Mouse (Mus musculus) kidney, embryonic 14.5 days (tissue): ENCODE measurements around the gene Tap1. TPM values are rescaled to one million over a fixed set of nuclear protein-coding genes. Genes with fewer than 3 reads are reported as not detected.

Source experiments
- ATAC-seq: fragments of 200-750 bp; cut with Nextera tagmentation; 2 replicates; pipeline ENCODE4 v1.8.0; 2017; ENCODE audit warnings: moderate number of reproducible peaks, mild to moderate bottlenecking, moderate TSS enrichment, moderate library complexity; ENCODE audit not compliant: low FRiP score, low TSS enrichment
- H3K27ac ChIP-seq: fragments of 300-500 bp; sonication (generic); 2 replicates; pipeline ENCODE4 v1.5.1; 2014; ENCODE audit warnings: low read depth, mild to moderate bottlenecking, low read length, moderate library complexity, mixed read lengths
- H3K27me3 ChIP-seq: fragments of 300-500 bp; sonication (generic); 2 replicates; pipeline ENCODE4 v1.6.1; 2014; ENCODE audit warnings: mild to moderate bottlenecking, low read length; ENCODE audit not compliant: control insufficient read depth, insufficient read depth
- H3K36me3 ChIP-seq: fragments of 300-500 bp; sonication (generic); 2 replicates; pipeline ENCODE4 v1.6.1; 2014; ENCODE audit warnings: low read length, mixed read lengths; ENCODE audit not compliant: control insufficient read depth, insufficient read depth
- H3K4me1 ChIP-seq: fragments of 300-500 bp; sonication (generic); 2 replicates; pipeline ENCODE4 v1.6.1; 2014; ENCODE audit warnings: low read length, mixed read lengths; ENCODE audit not compliant: control insufficient read depth, insufficient read depth
- H3K4me2 ChIP-seq: fragments of 300-500 bp; sonication (generic); replicated peaks from 2 replicates; pipeline ENCODE4 v1.6.1; 2014; ENCODE audit warnings: low read depth, mild to moderate bottlenecking, low read length
- H3K4me3 ChIP-seq: fragments of 300-500 bp; sonication (generic); 2 replicates; pipeline ENCODE4 v1.5.1; 2014; ENCODE audit warnings: mild to moderate bottlenecking, low read length
- H3K9ac ChIP-seq: fragments of 300-500 bp; sonication (generic); 2 replicates; pipeline ENCODE4 v1.6.1; 2014; ENCODE audit warnings: low read depth, mild to moderate bottlenecking, low read length, moderate library complexity
- H3K9me3 ChIP-seq: fragments of 300-500 bp; sonication (generic); 2 replicates; pipeline ENCODE4 v1.6.1; 2016; ENCODE audit warnings: low read length; ENCODE audit not compliant: control insufficient read depth
- WGBS: fragments of 180-500 bp; shearing (Covaris S2); extraction: QIAGEN DNeasy Blood & Tissue Kit; methylation state at CpG from one replicate; pipeline ENCODE4 v1.1.7; 2014; 5-methylcytosine and 5-hydroxymethylcytosine counted together
- polyA plus RNA-seq: library from polyadenylated mRNA; unstranded; fragments of >200 nt; fragmentation: Nextera tagmentation; extraction: Ambion mirVana; gene quantifications from 2 replicates; pipeline ENCODE4 v1.2.1, GENCODE M21; 2014

Tap1 gene
- polyA plus RNA-seq, 1 experiment from 2014 or later, result 2.9 TPM

- Histone ChIP-seq H3K4me2 (no peak overlapping the region), H3K27me3 (peaks cover 59% of the 10 kb centered on the region), H3K27ac (no peak overlapping the region), H3K36me3 (no peaks in the 10 kb centered on the region), H3K4me3 (no peak overlapping the region), H3K4me1 (no peaks in the 10 kb centered on the region), H3K9me3 (no peaks in the 10 kb centered on the region), H3K9ac (no peak overlapping the region)
- ATAC-seq, result no peak
- 65% methylated on average over 12 of the region's 12 CpGs for WGBS
Measured at GRCm38 (mm10) chr17:34199050-34199619, 11.8 kb downstream of the Tap1 start.

- Histone ChIP-seq H3K4me3 (no peak overlapping the region), H3K27ac (no peak overlapping the region), H3K9ac (no peak overlapping the region), H3K4me2 (no peak overlapping the region), H3K36me3 (no peaks in the 10 kb centered on the region), H3K4me1 (no peaks in the 10 kb centered on the region), H3K27me3 (peaks cover 56% of the 10 kb centered on the region), H3K9me3 (no peaks in the 10 kb centered on the region)
- no peak for ATAC-seq
- WGBS, result 87% methylated on average over 10 of the region's 10 CpGs
Measured at GRCm38 (mm10) chr17:34200047-34200446, 12.7 kb downstream of the Tap1 start.

DNA sequence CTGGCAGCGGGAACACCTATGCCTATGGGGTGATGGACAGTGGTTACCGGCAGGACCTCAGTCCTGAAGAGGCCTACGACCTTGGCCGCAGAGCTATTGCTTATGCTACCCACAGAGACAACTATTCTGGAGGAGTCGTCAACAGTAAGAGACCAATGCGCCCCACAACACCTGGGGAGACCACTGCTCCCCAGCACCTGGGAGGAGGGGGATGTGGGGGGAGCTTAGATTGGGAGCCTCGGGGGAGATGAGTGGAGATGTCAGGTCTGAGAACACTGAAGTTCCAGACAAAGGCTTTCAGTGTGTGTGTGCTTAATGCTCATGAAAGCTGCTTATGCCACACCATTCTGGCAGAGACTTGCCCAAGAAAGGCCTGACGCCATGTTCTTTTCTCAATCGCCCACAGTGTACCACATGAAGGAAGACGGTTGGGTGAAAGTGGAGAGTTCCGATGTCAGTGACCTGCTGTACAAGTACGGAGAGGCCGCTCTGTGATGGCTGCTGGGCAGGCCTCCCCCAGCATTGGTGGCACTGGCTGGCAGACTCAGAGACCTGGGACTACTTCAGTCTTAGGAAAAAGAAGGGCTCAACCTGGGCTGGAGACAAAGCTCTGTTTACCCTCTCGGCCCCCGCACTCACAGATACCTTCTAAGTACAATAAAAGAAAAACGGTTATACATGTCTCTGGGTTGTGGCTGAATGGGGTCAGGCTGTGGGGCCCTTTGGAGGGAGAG is 13.6 kb downstream of the Tap1 start:
- 85% methylated on average over 16 of the region's 16 CpGs for WGBS
- H3K27me3 ChIP-seq, result peaks cover 58% of the 10 kb centered on the region
- H3K9ac ChIP-seq, result no peak overlapping the region
- H3K36me3 ChIP-seq, result no peaks in the 10 kb centered on the region
- H3K4me1 ChIP-seq, result no peaks in the 10 kb centered on the region
- H3K4me2 ChIP-seq, result no peak overlapping the region
- no peak for ATAC-seq
- no peaks in the 10 kb centered on the region for H3K9me3 ChIP-seq
- no peak overlapping the region for H3K4me3 ChIP-seq
- H3K27ac ChIP-seq, result no peak overlapping the region

GRCm38 (mm10) chr17:34201506-34202055 is 14.2 kb downstream of the Tap1 start:
- no peak for ATAC-seq
- peaks cover 59% of the 10 kb centered on the region for H3K27me3 ChIP-seq
- H3K4me2 ChIP-seq, result no peak overlapping the region
- H3K4me3 ChIP-seq, result no peak overlapping the region
- H3K4me1 ChIP-seq, result no peaks in the 10 kb centered on the region
- H3K27ac ChIP-seq, result no peak overlapping the region
- no peaks in the 10 kb centered on the region for H3K9me3 ChIP-seq
- WGBS, result 73% methylated on average over 7 of the region's 7 CpGs
- H3K36me3 ChIP-seq, result no peaks in the 10 kb centered on the region
- H3K9ac ChIP-seq, result no peak overlapping the region

- no peaks in the 10 kb centered on the region for H3K4me1 ChIP-seq
- no peaks in the 10 kb centered on the region for H3K9me3 ChIP-seq
- H3K4me3 ChIP-seq, result no peak overlapping the region
- WGBS, result 76% methylated on average over 4 of the region's 4 CpGs
- peaks cover 46% of the 10 kb centered on the region for H3K27me3 ChIP-seq
- no peak overlapping the region for H3K4me2 ChIP-seq
- no peak overlapping the region for H3K9ac ChIP-seq
- H3K36me3 ChIP-seq, result no peaks in the 10 kb centered on the region
- no peak overlapping the region for H3K27ac ChIP-seq
- ATAC-seq, result 0 out of 2 replicates have a peak, but pooled peaks have one; percentile 13
Measured at GRCm38 (mm10) chr17:34202760-34203442, 15.5 kb downstream of the Tap1 start.

GRCm38 (mm10) chr17:34203444-34203843 is 16.1 kb downstream of the Tap1 start, which contains the start of gene Tap2:
Gene Tap2 (plus strand): TSS chr17:34203527.
- Histone ChIP-seq H3K27ac (no peak within 1 kb of the TSS), H3K4me2 (peak within 1 kb of the TSS; percentile 93), H3K9ac (peak within 1 kb of the TSS; percentile 56), H3K4me3 (peak within 1 kb of the TSS; percentile 63), H3K27me3 (peaks cover 41% of the 10 kb centered on the region), H3K9me3 (no peaks in the 10 kb centered on the region), H3K4me1 (no peaks in the 10 kb centered on the region), H3K36me3 (no peaks in the 10 kb centered on the region)
- no peak for ATAC-seq
- WGBS, result 76% methylated on average over 5 of the region's 5 CpGs

DNA sequence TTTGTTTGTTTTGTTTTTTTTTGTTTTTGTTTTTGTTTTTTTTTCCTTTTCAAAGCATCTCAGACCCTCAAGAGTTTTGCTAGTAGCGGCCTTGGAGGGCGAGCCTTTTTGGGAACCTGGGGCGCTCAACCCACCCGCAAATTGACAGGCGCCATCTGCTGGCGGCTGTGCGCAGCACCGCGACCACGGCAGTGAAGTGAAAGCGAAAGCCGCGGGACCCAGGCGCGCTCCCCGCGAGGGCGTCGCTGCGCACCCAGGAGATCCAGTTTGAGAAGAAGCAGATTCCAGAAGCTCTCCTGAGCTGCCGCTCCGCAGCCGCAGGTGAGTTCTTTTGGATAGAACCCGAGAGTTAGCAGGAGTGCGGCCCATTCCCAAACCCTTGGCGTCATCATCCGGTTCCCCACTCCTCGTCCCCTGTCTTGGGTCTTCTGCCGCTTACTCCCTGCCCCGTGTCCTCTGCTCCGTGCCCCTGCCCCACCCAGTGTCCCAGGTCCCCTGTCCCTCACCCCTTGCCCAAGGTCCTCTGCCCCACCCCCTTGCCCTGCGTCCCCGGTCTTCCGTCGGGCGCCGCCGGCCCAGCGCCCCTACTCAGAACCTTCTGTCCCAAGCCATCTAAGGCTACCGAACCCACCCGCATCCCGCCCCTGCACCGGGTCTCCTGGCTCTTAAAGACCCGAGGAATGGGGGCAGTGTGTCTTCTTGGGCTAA is 17.1 kb downstream of the Tap1 start:
- peak; percentile 72 for ATAC-seq
- Histone ChIP-seq H3K4me3 (peak overlapping the region; percentile 63), H3K27ac (no peak overlapping the region), H3K9me3 (no peaks in the 10 kb centered on the region), H3K4me1 (no peaks in the 10 kb centered on the region), H3K9ac (peak overlapping the region; percentile 56), H3K4me2 (peak overlapping the region; percentile 93), H3K27me3 (peaks cover 36% of the 10 kb centered on the region), H3K36me3 (no peaks in the 10 kb centered on the region)
- WGBS, result 1% methylated on average over 44 of the region's 44 CpGs

DNA sequence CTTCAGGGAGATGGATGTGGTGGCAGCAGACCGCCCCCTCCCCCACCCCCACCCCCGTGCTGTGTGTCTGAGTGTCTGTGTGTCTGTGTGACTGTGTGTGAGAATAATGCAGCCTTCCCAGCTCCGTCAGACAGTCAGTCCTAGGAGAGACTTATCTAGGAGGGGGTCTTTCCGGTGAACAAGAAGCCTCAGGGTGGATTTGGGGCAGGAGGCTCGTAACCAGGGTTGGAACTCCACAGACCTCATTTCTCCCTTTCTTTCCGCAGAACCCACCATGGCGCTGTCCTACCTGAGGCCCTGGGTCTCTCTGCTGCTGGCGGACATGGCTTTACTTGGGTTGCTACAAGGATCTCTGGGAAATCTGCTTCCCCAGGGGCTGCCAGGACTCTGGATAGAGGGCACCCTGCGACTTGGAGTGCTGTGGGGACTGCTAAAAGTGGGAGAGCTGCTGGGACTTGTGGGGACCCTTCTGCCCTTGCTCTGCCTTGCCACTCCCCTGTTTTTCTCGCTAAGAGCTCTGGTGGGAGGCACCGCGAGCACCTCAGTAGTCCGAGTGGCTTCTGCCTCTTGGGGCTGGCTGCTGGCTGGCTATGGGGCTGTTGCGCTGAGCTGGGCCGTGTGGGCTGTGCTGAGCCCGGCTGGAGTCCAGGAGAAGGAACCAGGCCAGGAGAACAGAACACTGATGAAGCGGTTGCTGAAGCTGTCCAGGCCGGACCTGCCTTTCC is 17.8 kb downstream of the Tap1 start:
- Histone ChIP-seq H3K9ac (peak overlapping the region; percentile 56), H3K4me1 (no peaks in the 10 kb centered on the region), H3K4me2 (peak overlapping the region; percentile 93), H3K4me3 (peak overlapping the region; percentile 63), H3K27ac (no peak overlapping the region), H3K36me3 (no peaks in the 10 kb centered on the region), H3K9me3 (peaks cover 4% of the 10 kb centered on the region; the same call in 1 of the 2 replicates), H3K27me3 (peaks cover 33% of the 10 kb centered on the region)
- 0 out of 2 replicates have a peak, but pooled peaks have one; percentile 9 for ATAC-seq
- WGBS, result 17% methylated on average over 18 of the region's 18 CpGs
